Mouse (Mus musculus) bone marrow macrophage, adult 2 months (primary cell): ENCODE results near the gene Cfap57.

Experiments
- CTCF ChIP-seq: IDR thresholded peaks from 2 replicates; pipeline ENCODE4 v1.5.1; 2012; ENCODE audit warnings: low read depth, mild to moderate bottlenecking, low read length, moderate library complexity
- POLR2A ChIP-seq: IDR thresholded peaks from 2 replicates; pipeline ENCODE4 v1.6.1; 2012; ENCODE audit warnings: mild to moderate bottlenecking, low read depth, low read length, borderline replicate concordance

DNA sequence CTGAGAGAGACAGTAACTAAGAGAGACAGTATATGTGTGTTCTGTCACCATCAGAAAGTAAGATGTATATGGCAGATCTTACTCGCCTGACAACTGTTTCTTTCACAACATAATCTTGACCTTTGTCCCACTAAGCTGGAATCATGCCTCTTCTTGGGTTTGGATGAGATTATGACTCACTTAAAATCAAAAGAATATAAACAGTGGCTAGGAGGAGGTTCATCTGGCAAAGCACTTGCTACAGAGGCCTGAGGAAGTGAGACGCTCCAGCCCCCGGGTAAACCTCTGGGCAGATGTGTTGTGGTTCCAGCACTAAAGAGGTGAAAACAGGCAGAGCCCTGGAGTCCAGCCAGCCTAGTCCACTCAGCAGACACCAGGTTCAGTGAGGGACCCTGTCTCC lies 115.0 kb downstream of the Cfap57 start:
- TF ChIP-seq CTCF (no peak), POLR2A (no peak)
